Mouse (Mus musculus) forebrain, embryonic 12.5 days (tissue): Measurements from ENCODE around the gene Klhdc10. TPM values are rescaled to one million over a fixed set of nuclear protein-coding genes. Genes with fewer than 3 reads are reported as not detected.

Source experiments
- ATAC-seq: fragments of 200-750 bp; cut with Nextera tagmentation; 2 replicates; pipeline ENCODE4 v1.8.0; 2017; ENCODE audit warnings: moderate TSS enrichment; ENCODE audit not compliant: low FRiP score
- H3K27ac ChIP-seq: fragments of 300-500 bp; sonication (generic); 2 replicates; pipeline ENCODE4 v1.5.1; 2016; ENCODE audit warnings: mild to moderate bottlenecking
- H3K27me3 ChIP-seq: fragments of 300-500 bp; sonication (generic); 2 replicates; pipeline ENCODE4 v1.6.1; 2016; ENCODE audit warnings: mild to moderate bottlenecking
- H3K36me3 ChIP-seq: fragments of 300-500 bp; sonication (generic); replicated peaks from 2 replicates; pipeline ENCODE4 v1.6.1; 2016; ENCODE audit warnings: mild to moderate bottlenecking
- H3K4me1 ChIP-seq: fragments of 300-500 bp; sonication (generic); 2 replicates; pipeline ENCODE4 v1.6.1; 2016
- H3K4me2 ChIP-seq: fragments of 300-500 bp; sonication (generic); 2 replicates; pipeline ENCODE4 v1.6.1; 2016; ENCODE audit warnings: mild to moderate bottlenecking, moderate library complexity
- H3K4me3 ChIP-seq: fragments of 300-500 bp; sonication (generic); replicated peaks from 2 replicates; pipeline ENCODE4 v1.5.1; 2016; ENCODE audit warnings: mild to moderate bottlenecking
- H3K9ac ChIP-seq: fragments of 300-500 bp; sonication (generic); 2 replicates; pipeline ENCODE4 v1.6.1; 2016; ENCODE audit warnings: mild to moderate bottlenecking
- H3K9me3 ChIP-seq: fragments of 300-500 bp; sonication (generic); 2 replicates; pipeline ENCODE4 v1.6.1; 2016
- WGBS: fragments of 180-500 bp; shearing (Covaris S2); methylation state at CpG from one replicate; pipeline ENCODE4 v1.1.7; 2016; 5-methylcytosine and 5-hydroxymethylcytosine counted together
- polyA plus RNA-seq: library from polyadenylated mRNA; unstranded; fragments of >200 nt; fragmentation: Nextera tagmentation; extraction: Ambion mirVana; gene quantifications from 2 replicates; pipeline ENCODE4 v1.2.1, GENCODE M21; 2016

Gene Klhdc10
- polyA plus RNA-seq, 1 experiment from 2014 or later: 43.1 TPM

DNA sequence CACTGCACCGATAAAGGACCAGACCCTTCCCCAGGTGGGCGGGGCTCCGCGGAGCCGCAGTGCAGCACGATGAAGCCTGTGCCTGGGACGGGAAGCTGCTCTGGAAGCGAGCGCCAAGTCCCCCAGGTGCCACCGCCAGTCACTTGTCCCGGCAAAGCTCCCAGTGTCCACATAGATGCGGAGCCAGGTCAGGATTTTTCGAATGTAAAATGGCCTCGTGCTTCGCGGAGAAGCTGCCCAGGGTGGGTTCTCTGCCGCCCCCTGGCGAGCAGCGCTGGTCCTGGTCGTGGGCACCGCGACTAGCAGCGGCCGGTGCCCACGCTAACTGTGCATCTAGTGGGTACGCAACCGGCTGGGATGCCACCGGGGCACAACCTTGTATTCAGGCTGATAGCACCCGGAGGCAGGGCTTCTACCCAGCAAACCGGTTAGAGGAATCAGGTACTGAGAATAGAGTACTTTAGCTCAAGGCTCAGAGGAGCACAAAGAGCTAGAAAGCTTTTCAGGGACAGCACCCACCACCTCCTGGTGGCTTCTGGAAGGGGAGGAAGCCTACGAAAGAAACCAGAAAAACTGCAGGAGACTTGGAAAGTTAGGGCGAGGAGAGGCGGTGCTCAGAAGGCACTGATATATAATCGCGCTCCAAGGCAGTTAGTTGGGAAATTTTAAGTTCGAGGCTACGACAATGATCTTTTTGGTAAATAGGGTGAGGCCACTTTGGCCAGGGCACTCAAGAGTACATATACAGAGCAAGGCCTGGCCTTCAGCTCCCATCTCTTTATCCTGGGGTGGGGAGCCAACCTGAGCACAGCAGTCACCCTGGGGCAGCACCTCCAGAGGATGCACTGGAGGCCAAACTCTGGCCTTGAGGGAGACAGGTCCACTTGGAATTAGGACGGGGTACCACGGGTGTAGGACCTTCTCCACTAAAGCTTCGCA is 58.4 kb downstream of the Klhdc10 start:
- Histone ChIP-seq H3K9me3 (no peaks in the 10 kb centered on the region), H3K27ac (peak overlapping the region; percentile 99), H3K36me3 (peaks cover 11% of the 10 kb centered on the region), H3K4me3 (peak overlapping the region; percentile 45), H3K27me3 (peaks cover 5% of the 10 kb centered on the region; the same call in 1 of the 2 replicates), H3K4me1 (peaks cover 37% of the 10 kb centered on the region), H3K4me2 (peak overlapping the region; percentile 63), H3K9ac (peak overlapping the region; percentile 71)
- ATAC-seq: peak; percentile 55; the same call in 1 of the 2 replicates
- 5% methylated on average over 40 of the region's 40 CpGs for WGBS

DNA sequence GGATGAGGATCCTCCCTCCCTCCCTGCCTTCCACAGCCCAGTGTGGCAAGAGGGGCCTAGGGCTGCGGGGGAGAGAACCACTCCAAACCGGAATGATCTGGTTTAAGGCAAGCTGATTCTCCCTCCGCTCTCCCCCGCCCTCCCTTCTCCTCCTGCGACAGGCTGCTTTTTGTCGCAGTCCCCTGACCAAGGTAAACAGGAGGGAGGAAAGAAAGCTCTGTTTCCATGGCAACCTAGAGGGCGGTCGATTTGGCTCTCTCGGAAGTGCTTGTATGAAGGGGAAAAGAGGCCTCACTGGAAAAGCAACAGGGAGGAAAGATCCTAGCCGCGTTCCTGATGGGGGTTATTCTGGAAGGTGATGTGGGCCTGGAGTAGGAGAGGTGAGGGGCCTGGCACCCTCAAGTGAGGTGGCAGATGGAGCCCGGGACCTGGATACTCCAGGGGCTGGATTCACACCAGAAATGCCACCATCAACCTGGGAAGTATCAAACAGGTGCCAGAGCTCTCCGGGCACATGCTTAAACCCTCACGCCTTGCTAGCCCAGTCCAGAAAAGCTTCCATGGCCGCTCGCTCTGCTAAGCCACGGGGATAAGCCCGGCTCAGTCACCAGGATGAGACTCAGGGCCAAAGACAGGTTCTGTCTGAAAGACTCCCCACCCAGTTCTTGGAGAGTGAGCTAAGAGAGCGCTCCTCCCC is 59.2 kb downstream of the Klhdc10 start:
- H3K4me3 ChIP-seq: no peak overlapping the region; the same call in 1 of the 2 replicates
- peak overlapping the region; percentile 71 for H3K9ac ChIP-seq
- 0 out of 2 replicates have a peak, but pooled peaks cover 4% of the 10 kb centered on the region for H3K36me3 ChIP-seq
- peaks cover 5% of the 10 kb centered on the region; the same call in 1 of the 2 replicates for H3K27me3 ChIP-seq
- peak overlapping the region; percentile 99 for H3K27ac ChIP-seq
- ATAC-seq: peak; percentile 94
- no peaks in the 10 kb centered on the region for H3K9me3 ChIP-seq
- H3K4me1 ChIP-seq: peaks cover 37% of the 10 kb centered on the region
- peak overlapping the region; percentile 63 for H3K4me2 ChIP-seq
- WGBS: 7% methylated on average over 18 of the region's 19 CpGs

DNA sequence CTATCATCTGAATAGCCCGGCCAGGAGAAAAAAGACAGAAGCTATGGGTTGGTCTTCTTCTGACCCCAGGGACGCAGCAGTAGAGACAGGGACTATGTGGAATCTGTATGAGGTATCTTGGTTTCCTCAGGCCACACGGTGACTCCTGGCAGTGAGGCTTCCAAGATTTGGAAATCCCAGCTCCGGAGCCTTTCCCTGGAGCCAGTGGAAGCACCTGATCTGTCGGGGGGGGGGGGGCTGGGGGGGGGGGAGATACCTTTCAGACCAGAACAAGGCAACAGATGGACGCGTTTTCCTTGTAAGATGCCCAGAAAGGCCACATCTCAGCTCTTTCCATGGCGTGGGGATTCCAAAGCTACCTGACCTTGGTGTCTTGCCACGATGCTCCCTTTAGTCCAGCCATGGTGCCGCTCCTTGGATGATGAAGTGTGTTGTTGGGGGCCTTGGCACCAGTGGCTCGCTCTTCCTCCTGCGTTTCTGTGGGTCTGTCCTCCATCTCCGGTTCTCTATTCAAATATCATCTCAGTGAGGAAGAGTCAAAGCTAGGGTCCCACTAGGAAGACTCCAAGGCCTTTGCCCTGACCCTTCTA is 60.2 kb downstream of the Klhdc10 start:
- peaks cover 5% of the 10 kb centered on the region; the same call in 1 of the 2 replicates for H3K27me3 ChIP-seq
- H3K4me3 ChIP-seq: no peak overlapping the region
- no peaks in the 10 kb centered on the region for H3K9me3 ChIP-seq
- H3K9ac ChIP-seq: peak overlapping the region; percentile 49; the same call in 1 of the 2 replicates
- H3K4me1 ChIP-seq: peaks cover 37% of the 10 kb centered on the region
- 83% methylated on average over 13 of the region's 13 CpGs for WGBS
- ATAC-seq: no peak
- no peaks in the 10 kb centered on the region for H3K36me3 ChIP-seq
- peak overlapping the region; percentile 99 for H3K27ac ChIP-seq
- no peak overlapping the region for H3K4me2 ChIP-seq

DNA sequence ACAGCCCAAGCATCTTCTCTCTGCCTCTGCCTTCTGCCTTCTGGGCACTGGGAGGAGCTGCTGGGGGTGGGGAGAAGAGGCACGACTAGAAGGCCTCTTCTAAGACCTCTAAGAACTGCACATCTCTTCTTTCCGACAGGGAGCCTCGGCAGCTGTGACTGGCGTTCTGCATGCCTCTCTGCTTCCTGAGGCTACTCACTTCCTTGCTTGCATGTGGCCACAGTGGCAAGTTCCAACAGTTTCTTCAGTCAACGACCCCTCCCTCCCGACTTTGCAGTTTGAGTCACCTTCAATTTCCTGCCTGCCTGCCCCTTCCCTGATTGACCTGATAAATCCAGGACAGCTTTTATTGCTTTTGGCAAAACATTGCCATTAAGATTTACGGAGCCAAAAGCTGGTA is 61.2 kb downstream of the Klhdc10 start:
- no peak overlapping the region for H3K9ac ChIP-seq
- H3K4me1 ChIP-seq: peaks cover 37% of the 10 kb centered on the region
- 54% methylated on average over 7 of the region's 7 CpGs for WGBS
- H3K27ac ChIP-seq: 0 out of 2 replicates have a peak overlapping the region, but pooled peaks have one; percentile 9
- ATAC-seq: no peak
- peaks cover 5% of the 10 kb centered on the region; the same call in 1 of the 2 replicates for H3K27me3 ChIP-seq
- H3K9me3 ChIP-seq: no peaks in the 10 kb centered on the region
- H3K36me3 ChIP-seq: no peaks in the 10 kb centered on the region
- no peak overlapping the region for H3K4me3 ChIP-seq
- H3K4me2 ChIP-seq: no peak overlapping the region

DNA sequence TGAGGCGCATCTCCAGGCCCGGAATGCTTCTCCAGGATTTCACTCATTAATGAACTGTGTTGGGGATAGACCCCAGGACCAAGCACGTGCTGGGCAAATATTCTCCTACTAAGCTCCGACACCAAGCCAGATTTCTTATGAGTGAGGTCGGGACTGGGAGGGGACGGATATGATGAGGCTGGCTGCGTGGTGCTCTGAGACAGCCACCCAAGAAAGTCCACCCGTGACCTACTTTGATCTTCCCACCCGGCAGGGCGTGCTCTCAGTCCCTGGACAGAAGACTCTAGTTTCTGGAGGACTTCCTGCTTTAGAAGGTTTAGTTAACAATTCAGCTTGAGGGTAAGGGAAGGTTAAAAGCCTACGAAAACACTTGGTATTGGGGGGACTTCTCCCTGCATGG is 63.9 kb downstream of the Klhdc10 start:
- H3K4me1 ChIP-seq: peaks cover 24% of the 10 kb centered on the region
- no peaks in the 10 kb centered on the region for H3K9me3 ChIP-seq
- no peak overlapping the region for H3K4me2 ChIP-seq
- WGBS: 91% methylated on average over 11 of the region's 11 CpGs
- no peak overlapping the region for H3K9ac ChIP-seq
- peaks cover 5% of the 10 kb centered on the region; the same call in 1 of the 2 replicates for H3K27me3 ChIP-seq
- ATAC-seq: no peak
- H3K27ac ChIP-seq: no peak overlapping the region
- H3K4me3 ChIP-seq: no peak overlapping the region
- no peaks in the 10 kb centered on the region for H3K36me3 ChIP-seq

DNA sequence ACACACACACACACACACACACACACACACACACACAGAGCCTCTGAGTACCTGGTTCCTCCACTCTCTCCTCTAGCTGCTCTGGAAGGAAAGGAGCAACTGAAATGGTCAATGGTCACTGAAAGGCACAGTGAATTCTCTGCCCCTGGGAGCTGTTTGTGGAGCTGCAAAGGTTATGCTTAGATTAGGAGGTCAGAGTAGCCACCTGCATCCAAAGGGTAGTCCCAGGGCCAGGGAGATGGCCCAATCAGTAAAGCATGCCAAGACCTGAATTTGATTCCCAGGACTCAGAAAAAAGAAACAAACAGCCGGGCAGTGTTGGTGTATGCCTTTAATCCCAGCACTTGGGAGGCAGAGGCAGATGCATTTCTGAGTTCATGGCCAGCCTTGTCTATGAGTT is 66.4 kb downstream of the Klhdc10 start:
- no peak overlapping the region for H3K27ac ChIP-seq
- H3K9me3 ChIP-seq: no peaks in the 10 kb centered on the region
- 74% methylated on average over 1 of the region's 1 CpGs for WGBS
- no peak overlapping the region for H3K9ac ChIP-seq
- no peak for ATAC-seq
- H3K4me2 ChIP-seq: no peak overlapping the region
- H3K4me1 ChIP-seq: peaks cover 5% of the 10 kb centered on the region; the same call in 1 of the 2 replicates
- H3K4me3 ChIP-seq: no peak overlapping the region
- no peaks in the 10 kb centered on the region for H3K27me3 ChIP-seq
- no peaks in the 10 kb centered on the region for H3K36me3 ChIP-seq

DNA sequence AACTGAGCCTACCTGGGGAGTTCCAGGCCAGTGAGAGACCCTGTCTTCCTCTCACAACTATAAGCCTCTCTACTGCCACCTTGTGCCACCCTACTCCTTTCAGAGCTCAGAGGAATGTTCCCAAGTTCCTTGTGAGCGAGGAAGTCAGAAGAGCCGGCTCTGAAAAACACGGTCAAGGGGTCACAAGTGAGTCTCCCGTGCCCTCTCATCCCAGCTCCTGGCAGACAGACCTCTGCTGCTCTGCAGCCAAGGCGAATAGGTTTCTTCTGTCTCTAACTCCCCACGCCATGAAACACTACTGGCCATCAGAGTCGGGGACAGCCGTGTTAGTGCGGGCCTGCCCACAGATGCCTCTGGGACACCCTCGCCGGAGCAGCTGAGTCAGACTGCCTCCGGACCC is 67.0 kb downstream of the Klhdc10 start:
- ATAC-seq: no peak
- no peak overlapping the region for H3K4me2 ChIP-seq
- H3K4me3 ChIP-seq: no peak overlapping the region
- no peaks in the 10 kb centered on the region for H3K36me3 ChIP-seq
- no peaks in the 10 kb centered on the region for H3K27me3 ChIP-seq
- no peaks in the 10 kb centered on the region for H3K9me3 ChIP-seq
- WGBS: 59% methylated on average over 12 of the region's 12 CpGs
- H3K4me1 ChIP-seq: peaks cover 5% of the 10 kb centered on the region; the same call in 1 of the 2 replicates
- H3K27ac ChIP-seq: 0 out of 2 replicates have a peak overlapping the region, but pooled peaks have one; percentile 13
- no peak overlapping the region for H3K9ac ChIP-seq

DNA sequence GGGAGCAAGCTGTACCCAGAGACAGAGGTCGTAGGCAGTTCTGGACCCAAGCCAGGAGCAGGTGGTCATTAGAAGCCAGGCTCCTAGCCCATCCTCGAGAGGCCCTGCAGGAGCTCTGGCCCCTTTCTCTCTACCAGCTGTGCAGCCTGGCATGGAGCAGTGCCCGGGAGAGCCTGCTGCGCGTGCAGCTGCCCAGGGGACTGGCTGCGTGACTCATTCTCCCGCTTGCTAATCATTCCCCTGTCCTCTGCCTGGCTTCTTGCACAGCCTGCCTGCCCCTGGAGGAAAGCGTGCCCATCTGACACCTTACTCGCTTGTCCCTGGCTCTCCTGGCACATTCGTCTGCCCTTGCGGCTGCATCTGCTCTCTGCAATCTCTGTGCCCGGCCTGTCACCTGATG is 67.7 kb downstream of the Klhdc10 start:
- ATAC-seq: peak; percentile 49; the same call in 1 of the 2 replicates

DNA sequence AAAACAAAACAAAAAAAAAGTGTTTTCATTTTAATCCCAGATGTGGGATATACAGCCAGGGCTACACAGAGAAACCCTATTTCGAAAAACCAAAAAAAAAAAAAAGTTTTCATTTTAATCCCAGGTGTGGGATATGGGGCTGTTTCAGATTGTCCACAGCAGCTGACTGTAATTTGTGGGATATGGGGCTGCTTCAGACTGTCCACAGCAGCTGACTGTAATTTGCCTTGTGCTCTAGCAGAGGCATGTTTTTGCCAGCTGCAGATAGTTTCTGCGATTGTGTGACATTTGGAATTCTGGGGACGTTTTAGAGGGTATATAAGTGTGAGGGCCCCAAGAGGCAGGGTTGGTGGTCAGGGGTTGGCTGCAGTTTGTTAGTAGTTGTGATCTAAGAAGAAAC is 70.0 kb downstream of the Klhdc10 start:
- WGBS: 79% methylated on average over 3 of the region's 3 CpGs
- Histone ChIP-seq H3K27ac (no peak overlapping the region), H3K36me3 (no peaks in the 10 kb centered on the region; the same call in 1 of the 2 replicates), H3K4me3 (no peak overlapping the region), H3K9me3 (no peaks in the 10 kb centered on the region), H3K4me2 (no peak overlapping the region), H3K9ac (no peak overlapping the region), H3K27me3 (no peaks in the 10 kb centered on the region), H3K4me1 (peaks cover 5% of the 10 kb centered on the region; the same call in 1 of the 2 replicates)
- ATAC-seq: no peak

More for the DNA sequence above, 67.7 kb downstream of the Klhdc10 start:
- H3K4me2 ChIP-seq: no peak overlapping the region
- H3K36me3 ChIP-seq: no peaks in the 10 kb centered on the region
- no peak overlapping the region for H3K4me3 ChIP-seq
- peaks cover 5% of the 10 kb centered on the region; the same call in 1 of the 2 replicates for H3K4me1 ChIP-seq
- 0 out of 2 replicates have a peak overlapping the region, but pooled peaks have one; percentile 13 for H3K27ac ChIP-seq
- H3K9me3 ChIP-seq: no peaks in the 10 kb centered on the region
- WGBS: 83% methylated on average over 12 of the region's 12 CpGs
- H3K9ac ChIP-seq: no peak overlapping the region
- no peaks in the 10 kb centered on the region for H3K27me3 ChIP-seq

DNA sequence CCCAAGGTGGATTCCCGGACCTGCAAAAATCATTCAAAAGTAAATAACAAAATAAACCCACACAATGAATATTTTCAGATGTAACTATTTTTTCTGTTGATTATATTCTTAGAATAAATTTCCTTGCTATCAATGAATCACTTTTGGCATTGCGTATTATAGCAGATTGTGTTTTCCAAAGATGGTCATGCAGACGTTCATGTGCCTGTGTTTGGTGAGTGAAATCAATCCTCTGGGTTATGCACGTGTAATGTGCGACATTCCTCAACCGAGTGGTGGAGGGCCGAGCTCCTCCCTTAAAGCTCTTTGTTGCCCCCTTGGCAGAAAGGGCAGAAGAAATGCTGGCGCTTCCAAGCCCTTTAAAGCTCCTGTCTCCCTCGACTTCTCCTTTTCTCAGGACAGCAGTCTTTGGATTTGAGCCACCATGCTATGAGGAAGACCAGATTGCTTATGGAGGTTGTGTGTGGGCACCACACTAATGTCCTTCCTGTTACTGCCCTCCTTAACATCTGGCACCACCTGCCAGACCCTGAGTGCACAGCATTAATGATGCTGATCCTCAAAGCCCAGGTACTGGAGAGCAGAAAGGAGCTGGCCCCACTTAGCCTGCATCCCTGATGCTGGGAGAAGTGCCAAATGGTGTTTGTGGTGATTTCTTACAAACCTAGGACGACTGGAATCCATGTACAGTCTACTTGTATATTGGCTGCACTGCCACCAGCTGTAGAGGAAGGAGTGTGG is 74.5 kb downstream of the Klhdc10 start:
- H3K4me1 ChIP-seq: no peaks in the 10 kb centered on the region; the same call in 1 of the 2 replicates
- H3K36me3 ChIP-seq: peaks cover 34% of the 10 kb centered on the region
- H3K9ac ChIP-seq: no peak overlapping the region
- H3K27ac ChIP-seq: no peak overlapping the region
- no peak for ATAC-seq
- 74% methylated on average over 10 of the region's 10 CpGs for WGBS
- no peak overlapping the region for H3K4me3 ChIP-seq
- H3K9me3 ChIP-seq: no peaks in the 10 kb centered on the region
- no peaks in the 10 kb centered on the region for H3K27me3 ChIP-seq
- H3K4me2 ChIP-seq: no peak overlapping the region

DNA sequence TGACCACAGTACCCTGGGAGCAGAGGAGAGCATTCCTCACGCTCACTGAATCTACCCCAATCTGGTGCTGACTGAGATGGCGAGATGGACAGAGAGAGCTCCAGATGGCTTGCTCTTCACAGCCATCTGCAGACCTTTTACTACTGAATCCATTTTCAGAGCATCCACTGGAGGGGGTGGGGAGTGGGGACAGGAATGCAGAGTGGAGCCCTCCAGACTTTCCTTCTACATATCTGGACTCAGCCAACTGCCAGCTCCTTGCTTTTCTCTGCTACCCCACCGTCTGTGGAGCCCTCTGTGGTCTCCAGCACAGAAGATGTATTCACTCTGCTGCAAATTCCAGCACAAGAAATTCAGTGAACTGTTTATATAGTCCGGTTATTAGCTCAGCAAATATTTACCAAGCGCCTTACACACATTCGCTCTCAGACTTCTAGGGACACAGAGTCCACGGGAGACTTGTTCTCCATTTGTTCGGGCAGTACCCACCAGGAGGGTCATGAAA is 75.6 kb downstream of the Klhdc10 start:
- Histone ChIP-seq H3K4me1 (no peaks in the 10 kb centered on the region; the same call in 1 of the 2 replicates), H3K4me3 (no peak overlapping the region), H3K4me2 (no peak overlapping the region), H3K9me3 (no peaks in the 10 kb centered on the region), H3K36me3 (peaks cover 41% of the 10 kb centered on the region), H3K27me3 (no peaks in the 10 kb centered on the region), H3K9ac (no peak overlapping the region), H3K27ac (no peak overlapping the region)
- 89% methylated on average over 8 of the region's 8 CpGs for WGBS
- no peak for ATAC-seq
